Mouse (Mus musculus) neural tube, embryonic 12.5 days (tissue): Measurements from ENCODE around the gene Ell3. TPM values are rescaled to one million over a fixed set of nuclear protein-coding genes. Genes with fewer than 3 reads are reported as not detected.
A peak's percentile ranks its signal among the peaks of the same experiment; 100 is the strongest.

Experiments
- ATAC-seq: fragments of 200-750 bp; cut with Nextera tagmentation; 2 replicates; pipeline ENCODE4 v1.8.0; 2017; ENCODE audit warnings: low read depth, mild to moderate bottlenecking, moderate TSS enrichment, moderate library complexity; ENCODE audit not compliant: low FRiP score
- H3K27ac ChIP-seq: fragments of 300-500 bp; sonication (generic); 2 replicates; pipeline ENCODE4 v1.5.1; 2016
- H3K27me3 ChIP-seq: fragments of 300-500 bp; sonication (generic); replicated peaks from 2 replicates; pipeline ENCODE4 v1.6.1; 2016; ENCODE audit warnings: mild to moderate bottlenecking
- H3K36me3 ChIP-seq: fragments of 300-500 bp; sonication (generic); 2 replicates; pipeline ENCODE4 v1.6.1; 2016; ENCODE audit warnings: mild to moderate bottlenecking
- H3K4me1 ChIP-seq: fragments of 300-500 bp; sonication (generic); 2 replicates; pipeline ENCODE4 v1.6.1; 2016
- H3K4me2 ChIP-seq: fragments of 300-500 bp; sonication (generic); replicated peaks from 2 replicates; pipeline ENCODE4 v1.6.1; 2016; ENCODE audit warnings: mild to moderate bottlenecking
- H3K4me3 ChIP-seq: fragments of 300-500 bp; sonication (generic); 2 replicates; pipeline ENCODE4 v1.5.1; 2016
- H3K9ac ChIP-seq: fragments of 300-500 bp; sonication (generic); 2 replicates; pipeline ENCODE4 v1.6.1; 2016; ENCODE audit warnings: mild to moderate bottlenecking
- H3K9me3 ChIP-seq: fragments of 300-500 bp; sonication (generic); 2 replicates; pipeline ENCODE4 v1.6.1; 2016; ENCODE audit warnings: mild to moderate bottlenecking
- WGBS: fragments of 180-500 bp; shearing (Covaris S2); methylation state at CpG from one replicate; pipeline ENCODE4 v1.1.7; 2016; 5-methylcytosine and 5-hydroxymethylcytosine counted together
- polyA plus RNA-seq: library from polyadenylated mRNA; unstranded; fragments of >200 nt; fragmentation: Nextera tagmentation; extraction: Ambion mirVana; gene quantifications from 2 replicates; pipeline ENCODE4 v1.2.1, GENCODE M21; 2016

Ell3 gene
- polyA plus RNA-seq, 1 experiment from 2014 or later, result 2.5 TPM

- H3K27ac ChIP-seq, result no peak overlapping the region
- 0 out of 2 replicates have a peak, but pooled peaks cover under 1% of the 10 kb centered on the region for H3K36me3 ChIP-seq
- H3K4me2 ChIP-seq, result no peak overlapping the region
- no peak overlapping the region for H3K4me3 ChIP-seq
- no peak overlapping the region for H3K9ac ChIP-seq
- H3K9me3 ChIP-seq, result no peaks in the 10 kb centered on the region
- peaks cover 22% of the 10 kb centered on the region for H3K4me1 ChIP-seq
- ATAC-seq, result no peak
- H3K27me3 ChIP-seq, result peaks cover 21% of the 10 kb centered on the region
- 81% methylated on average over 3 of the region's 3 CpGs for WGBS
Measured at GRCm38 (mm10) chr2:121445117-121445516, 1.0 kb upstream of the Ell3 start.

- H3K27ac ChIP-seq, result no peak overlapping the region
- peaks cover 21% of the 10 kb centered on the region for H3K36me3 ChIP-seq
- no peak overlapping the region for H3K9ac ChIP-seq
- H3K4me1 ChIP-seq, result peaks cover 17% of the 10 kb centered on the region
- WGBS, result 7% methylated on average over 8 of the region's 8 CpGs
- no peaks in the 10 kb centered on the region for H3K9me3 ChIP-seq
- peaks cover 21% of the 10 kb centered on the region for H3K27me3 ChIP-seq
- H3K4me2 ChIP-seq, result peak overlapping the region; percentile 62
- ATAC-seq, result no peak
- H3K4me3 ChIP-seq, result no peak overlapping the region
Measured at GRCm38 (mm10) chr2:121443068-121443349, 1.1 kb downstream of the Ell3 start.

GRCm38 (mm10) chr2:121442259-121443067 is 1.6 kb downstream of the Ell3 start:
- ATAC-seq, result no peak
- Histone ChIP-seq H3K27me3 (peaks cover 21% of the 10 kb centered on the region), H3K9me3 (no peaks in the 10 kb centered on the region), H3K27ac (no peak overlapping the region), H3K36me3 (peaks cover 27% of the 10 kb centered on the region), H3K4me3 (peak overlapping the region; percentile 30), H3K4me2 (peak overlapping the region; percentile 62), H3K9ac (0 out of 2 replicates have a peak overlapping the region, but pooled peaks have one; percentile 41), H3K4me1 (peaks cover 17% of the 10 kb centered on the region)
- under 1% methylated on average over 30 of the region's 30 CpGs for WGBS

GRCm38 (mm10) chr2:121441800-121442199 is 2.3 kb downstream of the Ell3 start:
- peaks cover 21% of the 10 kb centered on the region for H3K27me3 ChIP-seq
- whole genome bisulfite sequencing, result 7% methylated on average over 11 of the region's 11 CpGs
- H3K9me3 ChIP-seq, result no peaks in the 10 kb centered on the region
- H3K36me3 ChIP-seq, result peaks cover 33% of the 10 kb centered on the region
- no peak overlapping the region for H3K27ac ChIP-seq
- H3K9ac ChIP-seq, result 0 out of 2 replicates have a peak overlapping the region, but pooled peaks have one; percentile 41
- no peak for ATAC-seq
- H3K4me1 ChIP-seq, result peaks cover 17% of the 10 kb centered on the region
- H3K4me3 ChIP-seq, result peak overlapping the region; percentile 30; the same call in 1 of the 2 replicates
- H3K4me2 ChIP-seq, result peak overlapping the region; percentile 62

- H3K27ac ChIP-seq, result no peak overlapping the region
- WGBS, result 57% methylated on average over 5 of the region's 5 CpGs
- ATAC-seq, result no peak
- H3K36me3 ChIP-seq, result peaks cover 38% of the 10 kb centered on the region
- no peaks in the 10 kb centered on the region for H3K9me3 ChIP-seq
- H3K9ac ChIP-seq, result no peak overlapping the region
- H3K4me1 ChIP-seq, result peaks cover 17% of the 10 kb centered on the region
- H3K4me3 ChIP-seq, result no peak overlapping the region
- H3K4me2 ChIP-seq, result no peak overlapping the region
- H3K27me3 ChIP-seq, result peaks cover 21% of the 10 kb centered on the region
Measured at GRCm38 (mm10) chr2:121440834-121441605, 3.1 kb downstream of the Ell3 start.

GRCm38 (mm10) chr2:121439746-121440145 is 4.3 kb downstream of the Ell3 start:
- H3K4me1 ChIP-seq, result peaks cover 17% of the 10 kb centered on the region
- H3K9me3 ChIP-seq, result no peaks in the 10 kb centered on the region
- H3K27ac ChIP-seq, result no peak overlapping the region
- peaks cover 50% of the 10 kb centered on the region for H3K36me3 ChIP-seq
- ATAC-seq, result no peak
- H3K27me3 ChIP-seq, result peaks cover 21% of the 10 kb centered on the region
- no peak overlapping the region for H3K9ac ChIP-seq
- no peak overlapping the region for H3K4me2 ChIP-seq
- H3K4me3 ChIP-seq, result no peak overlapping the region
- WGBS, result 75% methylated on average over 4 of the region's 4 CpGs

- Histone ChIP-seq H3K36me3 (peaks cover 94% of the 10 kb centered on the region), H3K27ac (no peak overlapping the region), H3K4me1 (no peaks in the 10 kb centered on the region), H3K27me3 (no peaks in the 10 kb centered on the region), H3K4me2 (no peak overlapping the region), H3K4me3 (no peak overlapping the region), H3K9ac (no peak overlapping the region), H3K9me3 (no peaks in the 10 kb centered on the region)
- ATAC-seq, result no peak
- 95% methylated on average over 1 of the region's 1 CpGs for WGBS
Measured at GRCm38 (mm10) chr2:121434854-121435253, 9.2 kb downstream of the Ell3 start.

GRCm38 (mm10) chr2:121425890-121426289 is 18.2 kb downstream of the Ell3 start:
- H3K4me2 ChIP-seq, result no peak overlapping the region
- no peak for ATAC-seq

GRCm38 (mm10) chr2:121423166-121423565 is 20.9 kb downstream of the Ell3 start:
- no peak for ATAC-seq
- H3K27me3 ChIP-seq, result no peaks in the 10 kb centered on the region
- H3K4me3 ChIP-seq, result no peak overlapping the region
- H3K4me2 ChIP-seq, result no peak overlapping the region
- 98% methylated on average over 2 of the region's 2 CpGs for WGBS
- no peaks in the 10 kb centered on the region for H3K4me1 ChIP-seq
- H3K9ac ChIP-seq, result no peak overlapping the region
- H3K9me3 ChIP-seq, result no peaks in the 10 kb centered on the region
- peaks cover 60% of the 10 kb centered on the region for H3K36me3 ChIP-seq
- no peak overlapping the region for H3K27ac ChIP-seq

More at GRCm38 (mm10) chr2:121425890-121426289, 18.2 kb downstream of the Ell3 start:
- Histone ChIP-seq H3K36me3 (peaks cover 77% of the 10 kb centered on the region), H3K27me3 (no peaks in the 10 kb centered on the region), H3K9ac (no peak overlapping the region), H3K4me3 (no peak overlapping the region), H3K4me1 (no peaks in the 10 kb centered on the region), H3K9me3 (no peaks in the 10 kb centered on the region), H3K27ac (no peak overlapping the region)
- WGBS, result 89% methylated on average over 2 of the region's 2 CpGs

GRCm38 (mm10) chr2:121418476-121418875 is 25.6 kb downstream of the Ell3 start:
- ATAC-seq, result no peak
- Histone ChIP-seq H3K36me3 (peaks cover 34% of the 10 kb centered on the region), H3K27me3 (no peaks in the 10 kb centered on the region), H3K4me1 (peaks cover 22% of the 10 kb centered on the region), H3K4me3 (no peak overlapping the region), H3K4me2 (no peak overlapping the region), H3K9me3 (no peaks in the 10 kb centered on the region), H3K9ac (no peak overlapping the region), H3K27ac (no peak overlapping the region)
- 94% methylated on average over 3 of the region's 3 CpGs for WGBS

- H3K4me3 ChIP-seq, result no peak overlapping the region
- ATAC-seq, result no peak
- H3K9me3 ChIP-seq, result no peaks in the 10 kb centered on the region
- H3K4me1 ChIP-seq, result peaks cover 22% of the 10 kb centered on the region
- peaks cover 19% of the 10 kb centered on the region; the same call in 1 of the 2 replicates for H3K36me3 ChIP-seq
- H3K27ac ChIP-seq, result no peak overlapping the region
- peak overlapping the region; percentile 71; the same call in 1 of the 2 replicates for H3K4me2 ChIP-seq
- 95% methylated on average over 6 of the region's 6 CpGs for WGBS
- no peaks in the 10 kb centered on the region for H3K27me3 ChIP-seq
- H3K9ac ChIP-seq, result no peak overlapping the region
Measured at GRCm38 (mm10) chr2:121416356-121416755, 27.7 kb downstream of the Ell3 start.

- H3K4me3 ChIP-seq, result peak overlapping the region; percentile 97; the same call in 1 of the 2 replicates
- no peak for ATAC-seq
- no peaks in the 10 kb centered on the region for H3K9me3 ChIP-seq
- H3K9ac ChIP-seq, result peak overlapping the region; percentile 98; the same call in 1 of the 2 replicates
- no peaks in the 10 kb centered on the region for H3K27me3 ChIP-seq
- H3K27ac ChIP-seq, result no peak overlapping the region
- peaks cover 18% of the 10 kb centered on the region; the same call in 1 of the 2 replicates for H3K36me3 ChIP-seq
- peaks cover 22% of the 10 kb centered on the region for H3K4me1 ChIP-seq
- WGBS, result 90% methylated on average over 3 of the region's 3 CpGs
- H3K4me2 ChIP-seq, result peak overlapping the region; percentile 71
Measured at GRCm38 (mm10) chr2:121415591-121415990, 28.5 kb downstream of the Ell3 start.
